Mouse (Mus musculus) forebrain, embryonic 15.5 days (tissue): ENCODE data around the gene Defb29. TPM values are rescaled to one million over a fixed set of nuclear protein-coding genes. Genes with fewer than 3 reads are reported as not detected.

Experiments used
- ATAC-seq: fragments of 200-750 bp; cut with Nextera tagmentation; replicated peaks from 2 replicates; pipeline ENCODE4 v1.8.0; 2017; ENCODE audit warnings: mild to moderate bottlenecking, moderate TSS enrichment, moderate library complexity
- H3K27ac ChIP-seq: fragments of 300-500 bp; sonication (generic); replicated peaks from 2 replicates; pipeline ENCODE4 v1.5.1; 2015; ENCODE audit warnings: mild to moderate bottlenecking, inconsistent platforms
- H3K27me3 ChIP-seq: fragments of 300-500 bp; sonication (generic); 2 replicates; pipeline ENCODE4 v1.6.1; 2015; ENCODE audit warnings: inconsistent platforms
- H3K36me3 ChIP-seq: fragments of 300-500 bp; sonication (generic); 2 replicates; pipeline ENCODE4 v1.6.1; 2015; ENCODE audit warnings: mild to moderate bottlenecking, inconsistent platforms
- H3K4me1 ChIP-seq: fragments of 300-500 bp; sonication (generic); 2 replicates; pipeline ENCODE4 v1.6.1; 2015; ENCODE audit warnings: inconsistent platforms
- H3K4me2 ChIP-seq: fragments of 300-500 bp; sonication (generic); replicated peaks from 2 replicates; pipeline ENCODE4 v1.6.1; 2015; ENCODE audit warnings: mild to moderate bottlenecking, inconsistent platforms
- H3K4me3 ChIP-seq: fragments of 300-500 bp; sonication (generic); 2 replicates; pipeline ENCODE4 v1.5.1; 2015; ENCODE audit warnings: mild to moderate bottlenecking, inconsistent platforms
- H3K9ac ChIP-seq: fragments of 300-500 bp; sonication (generic); replicated peaks from 2 replicates; pipeline ENCODE4 v1.6.1; 2015; ENCODE audit warnings: mild to moderate bottlenecking, inconsistent platforms
- H3K9me3 ChIP-seq: fragments of 300-500 bp; sonication (generic); 2 replicates; pipeline ENCODE4 v1.6.1; 2016; ENCODE audit warnings: inconsistent platforms
- WGBS: fragments of 180-500 bp; shearing (Covaris S2); methylation state at CpG from one replicate; pipeline ENCODE4 v1.1.7; 2015; ENCODE audit warnings: mixed read lengths; 5-methylcytosine and 5-hydroxymethylcytosine counted together
- polyA plus RNA-seq: library from polyadenylated mRNA; unstranded; fragments of >200 nt; fragmentation: Nextera tagmentation; extraction: Ambion mirVana; gene quantifications from 2 replicates; pipeline ENCODE4 v1.2.1, GENCODE M21; 2015

Gene Defb29
- polyA plus RNA-seq, 1 experiment from 2014 or later: not detected

- no peaks in the 10 kb centered on the region for H3K4me1 ChIP-seq
- no peak overlapping the region for H3K27ac ChIP-seq
- H3K9ac ChIP-seq: no peak overlapping the region
- no peaks in the 10 kb centered on the region for H3K36me3 ChIP-seq
- WGBS: 14% methylated on average over 16 of the region's 16 CpGs
- H3K4me2 ChIP-seq: peak overlapping the region; percentile 32
- ATAC-seq: no peak
- no peaks in the 10 kb centered on the region for H3K9me3 ChIP-seq
- no peak overlapping the region for H3K4me3 ChIP-seq
- no peaks in the 10 kb centered on the region for H3K27me3 ChIP-seq
Measured at GRCm38 (mm10) chr2:152553774-152554423, 14.0 kb upstream of the Defb29 start.

- Histone ChIP-seq H3K27me3 (no peaks in the 10 kb centered on the region), H3K9ac (no peak overlapping the region), H3K4me1 (no peaks in the 10 kb centered on the region), H3K9me3 (no peaks in the 10 kb centered on the region), H3K36me3 (no peaks in the 10 kb centered on the region), H3K4me2 (no peak overlapping the region), H3K4me3 (no peak overlapping the region), H3K27ac (no peak overlapping the region)
- WGBS: 82% methylated on average over 5 of the region's 5 CpGs
- ATAC-seq: no peak
Measured at GRCm38 (mm10) chr2:152548124-152548523, 8.2 kb upstream of the Defb29 start.

GRCm38 (mm10) chr2:152544691-152545090 is 4.8 kb upstream of the Defb29 start:
- Histone ChIP-seq H3K27ac (no peak overlapping the region), H3K27me3 (no peaks in the 10 kb centered on the region), H3K9me3 (no peaks in the 10 kb centered on the region), H3K9ac (no peak overlapping the region), H3K36me3 (no peaks in the 10 kb centered on the region), H3K4me1 (no peaks in the 10 kb centered on the region), H3K4me3 (no peak overlapping the region), H3K4me2 (no peak overlapping the region)
- WGBS: 17% methylated on average over 4 of the region's 4 CpGs
- ATAC-seq: peak; percentile 74

GRCm38 (mm10) chr2:152543478-152543877 is 3.6 kb upstream of the Defb29 start:
- no peak overlapping the region for H3K9ac ChIP-seq
- no peaks in the 10 kb centered on the region for H3K9me3 ChIP-seq
- no peak overlapping the region for H3K4me3 ChIP-seq
- no peaks in the 10 kb centered on the region for H3K36me3 ChIP-seq
- no peak overlapping the region for H3K27ac ChIP-seq
- H3K4me2 ChIP-seq: no peak overlapping the region
- WGBS: 79% methylated on average over 4 of the region's 4 CpGs
- no peaks in the 10 kb centered on the region for H3K27me3 ChIP-seq
- H3K4me1 ChIP-seq: no peaks in the 10 kb centered on the region
- no peak for ATAC-seq

- H3K36me3 ChIP-seq: no peaks in the 10 kb centered on the region
- no peak overlapping the region for H3K9ac ChIP-seq
- no peak for ATAC-seq
- H3K4me3 ChIP-seq: no peak overlapping the region
- H3K4me2 ChIP-seq: no peak overlapping the region
- H3K4me1 ChIP-seq: no peaks in the 10 kb centered on the region
- WGBS: 86% methylated on average over 2 of the region's 2 CpGs
- no peaks in the 10 kb centered on the region for H3K27me3 ChIP-seq
- H3K9me3 ChIP-seq: no peaks in the 10 kb centered on the region
- H3K27ac ChIP-seq: no peak overlapping the region
Measured at GRCm38 (mm10) chr2:152542897-152543296, 3.0 kb upstream of the Defb29 start.

GRCm38 (mm10) chr2:152541979-152542378 is 2.1 kb upstream of the Defb29 start:
- no peaks in the 10 kb centered on the region for H3K9me3 ChIP-seq
- H3K36me3 ChIP-seq: no peaks in the 10 kb centered on the region
- no peak overlapping the region for H3K9ac ChIP-seq
- no peaks in the 10 kb centered on the region for H3K27me3 ChIP-seq
- H3K4me3 ChIP-seq: no peak overlapping the region
- ATAC-seq: no peak
- H3K4me2 ChIP-seq: no peak overlapping the region
- WGBS: 90% methylated on average over 9 of the region's 9 CpGs
- H3K4me1 ChIP-seq: no peaks in the 10 kb centered on the region
- no peak overlapping the region for H3K27ac ChIP-seq

- Histone ChIP-seq H3K9ac (no peak within 1 kb of the TSS), H3K9me3 (no peaks in the 10 kb centered on the region), H3K4me1 (no peaks in the 10 kb centered on the region), H3K4me2 (no peak within 1 kb of the TSS), H3K36me3 (no peaks in the 10 kb centered on the region), H3K27me3 (no peaks in the 10 kb centered on the region), H3K4me3 (no peak within 1 kb of the TSS), H3K27ac (no peak within 1 kb of the TSS)
- 71% methylated on average over 4 of the region's 4 CpGs for WGBS
- ATAC-seq: no peak
Measured at GRCm38 (mm10) chr2:152517981-152518380, 21.9 kb downstream of the Defb29 start, which contains the start of gene Defb28. Defb28 (plus strand) TSS chr2:152518255.

- Histone ChIP-seq H3K4me1 (no peaks in the 10 kb centered on the region), H3K36me3 (no peaks in the 10 kb centered on the region), H3K9me3 (no peaks in the 10 kb centered on the region), H3K4me2 (no peak overlapping the region), H3K27me3 (no peaks in the 10 kb centered on the region), H3K27ac (no peak overlapping the region), H3K4me3 (no peak overlapping the region), H3K9ac (no peak overlapping the region)
- WGBS: 57% methylated on average over 4 of the region's 4 CpGs
- no peak for ATAC-seq
Measured at GRCm38 (mm10) chr2:152516084-152516483, 23.8 kb downstream of the Defb29 start.

GRCm38 (mm10) chr2:152511592-152511991 is 28.3 kb downstream of the Defb29 start, which contains the start of gene Defb26:
Defb26 (minus strand) TSS chr2:152511692.
- Histone ChIP-seq H3K36me3 (no peaks in the 10 kb centered on the region), H3K4me2 (no peak within 1 kb of the TSS), H3K9ac (no peak within 1 kb of the TSS), H3K27ac (no peak within 1 kb of the TSS), H3K27me3 (no peaks in the 10 kb centered on the region), H3K4me1 (no peaks in the 10 kb centered on the region), H3K9me3 (no peaks in the 10 kb centered on the region), H3K4me3 (no peak within 1 kb of the TSS)
- WGBS: 90% methylated on average over 1 of the region's 1 CpGs
- ATAC-seq: no peak

- H3K4me3 ChIP-seq: no peak overlapping the region
- 84% methylated on average over 2 of the region's 2 CpGs for WGBS
- H3K9me3 ChIP-seq: no peaks in the 10 kb centered on the region
- no peak for ATAC-seq
- H3K27me3 ChIP-seq: no peaks in the 10 kb centered on the region
- H3K4me1 ChIP-seq: no peaks in the 10 kb centered on the region
- no peak overlapping the region for H3K27ac ChIP-seq
- no peaks in the 10 kb centered on the region for H3K36me3 ChIP-seq
- no peak overlapping the region for H3K9ac ChIP-seq
- no peak overlapping the region for H3K4me2 ChIP-seq
Measured at GRCm38 (mm10) chr2:152503950-152504349, 35.9 kb downstream of the Defb29 start.

- 84% methylated on average over 6 of the region's 6 CpGs for WGBS
- Histone ChIP-seq H3K4me1 (no peaks in the 10 kb centered on the region), H3K9ac (no peak overlapping the region), H3K4me2 (no peak overlapping the region), H3K4me3 (no peak overlapping the region), H3K36me3 (no peaks in the 10 kb centered on the region), H3K9me3 (no peaks in the 10 kb centered on the region), H3K27me3 (no peaks in the 10 kb centered on the region), H3K27ac (no peak overlapping the region)
- ATAC-seq: no peak
Measured at GRCm38 (mm10) chr2:152500863-152501229, 39.1 kb downstream of the Defb29 start.

GRCm38 (mm10) chr2:152500204-152500862 is 39.6 kb downstream of the Defb29 start:
- Histone ChIP-seq H3K27me3 (no peaks in the 10 kb centered on the region), H3K4me1 (no peaks in the 10 kb centered on the region), H3K9me3 (no peaks in the 10 kb centered on the region), H3K4me3 (no peak overlapping the region), H3K36me3 (no peaks in the 10 kb centered on the region), H3K9ac (no peak overlapping the region), H3K4me2 (no peak overlapping the region), H3K27ac (no peak overlapping the region)
- ATAC-seq: no peak
- WGBS: 77% methylated on average over 7 of the region's 7 CpGs

- no peaks in the 10 kb centered on the region for H3K36me3 ChIP-seq
- H3K27me3 ChIP-seq: no peaks in the 10 kb centered on the region
- H3K4me3 ChIP-seq: no peak overlapping the region
- no peaks in the 10 kb centered on the region for H3K4me1 ChIP-seq
- no peaks in the 10 kb centered on the region for H3K9me3 ChIP-seq
- no peak for ATAC-seq
- no peak overlapping the region for H3K9ac ChIP-seq
- no peak overlapping the region for H3K27ac ChIP-seq
- WGBS: 87% methylated on average over 6 of the region's 6 CpGs
- H3K4me2 ChIP-seq: no peak overlapping the region
Measured at GRCm38 (mm10) chr2:152498020-152498419, 41.9 kb downstream of the Defb29 start.
